Mouse (Mus musculus): ENCODE results near the gene Tfrc. TPM values are rescaled to one million over a fixed set of nuclear protein-coding genes. Genes with fewer than 3 reads are reported as not detected.
"Not testable (repeated sequence)": the region's sequence is repeated elsewhere in the genome, so short reads cannot be mapped to it uniquely, and the experiment has no call there.

The Tfrc gene
- total RNA-seq, 4 experiments from 2014 or later: 54.4 to 75.4 (median 58.0) TPM

GRCm38 (mm10) chr16:32610460-32611255 lies 1.9 kb downstream of the Tfrc start:
- no peak for DNase-seq (ENCODE audit: low spot score in 2 of 2)

GRCm38 (mm10) chr16:32612052-32612451 lies 3.3 kb downstream of the Tfrc start:
- no peak for DNase-seq (ENCODE audit: low spot score in 2 of 2)

DNA sequence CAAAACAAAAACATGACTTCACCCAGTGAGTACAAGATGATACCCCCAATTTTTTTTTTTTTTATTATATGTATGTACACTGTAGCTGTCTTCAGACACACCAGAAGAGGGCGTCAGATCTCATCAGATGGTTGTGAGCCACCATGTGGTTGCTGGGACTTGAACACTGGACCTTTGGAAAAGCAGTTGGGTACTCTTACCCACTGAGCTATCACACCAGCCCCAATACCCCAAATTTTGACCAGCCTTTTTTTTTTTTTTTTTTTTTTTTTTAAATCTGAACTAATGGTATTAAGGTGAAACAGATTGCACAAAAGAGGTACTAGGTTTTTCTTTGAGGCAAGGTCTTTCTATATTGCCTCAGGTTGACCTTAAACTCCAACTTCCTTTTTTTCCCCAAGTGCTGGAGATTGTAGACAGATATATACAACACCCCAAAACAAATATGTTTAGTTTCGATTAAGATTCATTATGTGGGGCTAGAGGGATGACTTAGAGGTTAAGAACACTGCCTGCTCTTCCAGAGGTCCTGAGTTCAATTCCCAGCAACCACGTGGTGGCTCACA lies 4.6 kb downstream of the Tfrc start:
- no peak for DNase-seq (ENCODE audit: low spot score in 2 of 2)

GRCm38 (mm10) chr16:32614047-32614446 lies 5.3 kb downstream of the Tfrc start:
- no peak for DNase-seq (ENCODE audit: low spot score in 2 of 2)

DNA sequence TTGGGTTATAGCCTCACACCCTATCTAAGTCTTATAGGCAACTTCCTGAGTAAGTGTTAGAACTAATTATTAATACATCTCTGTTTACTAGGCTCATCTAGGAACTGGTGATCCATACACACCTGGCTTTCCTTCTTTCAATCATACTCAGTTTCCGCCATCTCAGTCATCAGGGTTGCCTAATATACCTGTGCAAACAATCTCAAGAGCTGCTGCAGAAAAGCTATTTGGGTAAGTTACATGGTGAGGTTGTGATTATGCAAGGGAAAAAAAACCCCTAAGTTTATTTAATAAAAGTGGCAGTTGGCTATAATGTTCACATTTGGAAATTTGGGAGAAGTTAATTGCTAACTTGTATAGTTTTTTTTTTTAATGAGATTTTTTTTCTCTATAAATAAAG lies 10.2 kb downstream of the Tfrc start:
- no peak for DNase-seq (ENCODE audit: low spot score in 2 of 2)

- no peak for DNase-seq (ENCODE audit: low spot score in 2 of 2)
These were observed 19.4 kb downstream of the Tfrc start for GRCm38 (mm10) chr16:32628140-32628539.

DNA sequence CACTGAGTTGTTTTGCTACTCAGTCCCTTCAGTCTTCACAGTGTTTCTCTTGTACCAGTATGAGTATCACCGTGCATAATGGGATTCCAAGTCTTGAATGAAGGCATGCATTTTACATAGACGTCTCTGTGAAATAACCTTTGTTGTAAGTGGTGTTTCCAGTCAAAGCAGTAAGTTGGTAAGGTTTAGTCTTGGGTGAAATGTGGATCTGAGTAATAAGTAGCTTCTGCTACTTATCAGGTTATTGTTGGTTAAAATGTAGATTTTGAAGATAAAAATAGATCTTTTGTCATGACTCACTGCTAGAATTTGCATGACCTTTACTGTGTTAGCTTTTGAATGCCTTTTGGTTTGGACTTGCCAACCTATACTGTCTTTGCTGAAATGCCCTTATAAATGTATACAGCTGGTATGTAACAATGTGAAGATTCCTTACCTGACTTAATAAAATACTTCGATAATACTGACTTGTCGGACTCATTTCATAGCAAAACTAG lies 23.7 kb downstream of the Tfrc start:
- DNase-seq (ENCODE audit: low spot score in 2 of 2): no peak

DNA sequence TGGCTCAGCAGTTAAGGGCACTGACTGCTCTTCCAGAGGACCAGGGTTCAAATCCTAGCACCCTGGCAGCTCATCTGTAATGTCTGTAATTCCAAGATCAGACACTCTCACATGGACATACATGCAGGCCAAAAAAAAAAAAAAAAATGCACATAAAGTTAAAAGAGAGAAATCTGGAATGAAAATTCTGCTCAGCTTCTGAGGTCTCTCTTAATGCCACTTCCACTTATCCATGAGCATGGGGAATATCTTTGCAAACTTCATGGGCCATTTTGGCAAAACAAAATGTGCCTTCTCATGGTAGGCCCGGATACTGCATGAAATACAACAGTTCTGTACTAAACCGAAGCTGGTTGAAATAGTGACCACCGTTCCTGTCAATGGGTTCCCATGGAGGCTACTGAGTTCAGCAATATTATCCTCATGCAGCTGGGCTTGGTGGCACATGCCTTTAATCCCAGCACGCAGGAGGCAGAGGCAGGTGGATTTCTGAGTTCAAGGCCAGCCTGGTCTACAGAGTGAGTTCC lies 24.8 kb downstream of the Tfrc start:
- DNase-seq (ENCODE audit: low spot score in 2 of 2): no peak

DNA sequence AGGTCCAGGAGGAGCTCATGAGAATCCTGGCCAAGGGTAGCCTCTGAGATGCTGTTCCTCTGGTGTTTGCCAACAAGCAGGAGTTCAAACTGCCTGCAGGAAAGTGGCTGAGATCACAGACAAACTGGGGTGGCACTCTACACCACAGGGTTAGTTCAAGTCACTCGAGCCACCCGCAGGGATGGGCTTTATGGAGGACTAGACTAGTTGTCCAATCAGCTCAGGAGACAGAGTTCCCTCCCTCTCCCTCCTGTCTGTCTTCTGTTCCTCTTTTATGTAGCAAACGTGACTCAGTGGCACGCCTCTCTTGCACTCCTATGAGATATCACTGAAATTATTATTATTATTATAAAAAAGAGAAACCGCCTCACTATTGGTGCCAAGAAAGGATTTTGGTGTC lies 25.5 kb downstream of the Tfrc start:
- no peak for DNase-seq (ENCODE audit: low spot score in 2 of 2)

- no peak for DNase-seq (ENCODE audit: low spot score in 2 of 2)
These were observed 26.6 kb downstream of the Tfrc start for GRCm38 (mm10) chr16:32635314-32635713.

- no peak for DNase-seq (ENCODE audit: low spot score in 2 of 2)
These were observed 27.6 kb downstream of the Tfrc start for GRCm38 (mm10) chr16:32636331-32636730.

GRCm38 (mm10) chr16:32636871-32637521 lies 28.3 kb downstream of the Tfrc start:
- DNase-seq (ENCODE audit: low spot score in 2 of 2): no peak

DNA sequence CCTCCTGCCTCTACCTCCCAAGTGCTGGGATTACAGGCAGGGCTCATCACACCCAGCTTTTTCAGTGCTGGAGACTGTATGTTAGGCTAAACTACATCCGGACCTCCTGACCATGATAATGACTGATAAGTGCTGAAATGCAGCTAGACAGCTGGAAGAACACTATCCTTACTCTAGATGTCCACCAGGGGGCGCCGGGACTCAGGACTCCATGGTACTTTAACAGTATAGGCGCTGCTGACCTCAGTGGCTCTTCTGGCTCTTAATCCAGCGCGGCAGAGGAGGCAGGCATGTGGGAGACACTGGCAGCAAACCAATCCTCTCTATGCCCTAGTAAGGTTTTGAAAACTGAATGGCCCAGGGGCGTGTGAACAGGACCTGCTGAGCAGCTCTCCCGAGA lies 29.8 kb downstream of the Tfrc start:
- DNase-seq (ENCODE audit: low spot score in 2 of 2): peak; percentile 66 to 85

- DNase-seq (ENCODE audit: low spot score in 2 of 2): no peak
These were observed 31.4 kb downstream of the Tfrc start for GRCm38 (mm10) chr16:32640096-32640495.

DNA sequence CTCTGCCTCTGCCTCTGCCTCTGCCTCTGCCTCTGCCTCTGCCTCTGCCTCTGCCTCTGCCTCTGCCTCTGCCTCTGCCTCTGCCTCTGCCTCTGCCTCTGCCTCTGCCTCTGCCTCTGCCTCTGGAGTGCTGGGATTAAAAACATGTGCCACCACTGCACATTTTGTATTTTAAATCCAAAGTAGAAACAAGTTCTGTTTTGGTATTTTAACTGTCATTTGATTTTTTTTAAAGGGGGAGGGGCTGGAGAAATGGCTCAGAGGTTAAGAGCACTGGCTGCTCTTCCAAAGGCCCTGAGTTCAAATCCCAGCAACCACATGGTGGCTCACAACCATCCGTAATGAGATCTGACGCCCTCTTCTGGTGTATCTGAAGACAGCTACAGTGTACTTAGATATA lies 32.0 kb downstream of the Tfrc start:
- DNase-seq (ENCODE audit: low spot score in 2 of 2): not testable (repeated sequence)

DNA sequence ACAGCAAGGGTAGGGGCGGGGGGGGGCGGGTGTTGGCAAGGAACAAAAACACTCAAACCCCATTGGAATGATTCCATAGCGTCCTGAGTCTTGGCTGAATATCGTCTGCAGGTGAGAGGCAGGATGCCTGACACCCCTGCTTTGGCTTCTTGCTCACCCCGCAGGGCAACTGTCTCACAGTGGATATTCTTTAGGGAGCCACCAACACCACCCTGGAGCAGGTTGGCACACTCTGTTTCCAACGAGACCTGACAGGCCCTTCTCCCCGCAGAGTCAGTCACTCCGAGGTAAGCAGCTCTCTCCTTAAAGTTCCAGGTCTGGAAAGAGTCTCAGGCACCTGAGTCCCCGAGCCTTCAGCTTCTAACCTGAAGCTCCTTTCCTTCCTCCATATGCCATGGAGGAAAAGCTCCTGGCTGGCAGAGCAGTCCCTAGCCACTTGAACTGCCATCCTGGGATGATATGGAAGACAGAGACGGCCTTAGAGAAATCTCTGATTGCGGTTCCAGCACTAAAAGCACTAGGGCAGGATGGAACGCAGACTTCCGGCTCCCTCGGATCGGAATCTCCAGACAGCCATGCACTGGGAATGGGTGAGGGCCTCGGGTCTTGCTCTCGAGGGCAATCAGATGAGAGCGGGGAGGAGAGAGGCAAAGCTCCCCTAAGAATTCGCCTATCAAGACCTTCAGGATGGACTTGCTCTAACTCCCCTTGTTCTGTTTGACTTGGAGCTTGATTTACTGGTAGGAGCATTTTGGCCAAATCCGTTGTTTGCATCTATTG lies 32.9 kb downstream of the Tfrc start:
- DNase-seq (ENCODE audit: low spot score in 2 of 2): no peak

GRCm38 (mm10) chr16:32642280-32642679 lies 33.6 kb downstream of the Tfrc start:
- no peak for DNase-seq (ENCODE audit: low spot score in 2 of 2)

DNA sequence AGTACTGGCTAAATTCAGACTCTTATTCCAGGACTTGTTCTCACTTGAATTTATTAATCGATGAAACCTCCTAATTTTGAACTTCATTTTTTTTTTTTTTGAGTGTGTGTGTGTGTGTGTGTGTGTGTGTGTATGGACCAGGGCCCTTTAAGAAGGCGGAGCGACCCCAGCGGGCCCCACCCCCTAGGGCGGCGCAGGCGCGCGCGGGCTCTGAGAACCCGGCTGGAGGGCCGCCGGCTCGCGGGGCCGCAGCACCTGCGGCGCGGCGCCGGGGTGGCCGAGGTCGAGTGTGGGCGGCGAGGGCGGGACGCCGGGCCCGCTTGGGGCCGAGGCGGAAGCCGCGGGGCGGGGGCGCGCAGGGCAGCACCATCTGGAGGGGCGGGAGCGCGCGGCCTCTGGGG lies 34.9 kb downstream of the Tfrc start, which contains the start of gene Tnk2:
Gene Tnk2 (plus strand): TSS at position 214 of the 401 bp plus-strand sequence.
- DNase-seq (ENCODE audit: low spot score in 2 of 2): peak; percentile 74 to 77

DNA sequence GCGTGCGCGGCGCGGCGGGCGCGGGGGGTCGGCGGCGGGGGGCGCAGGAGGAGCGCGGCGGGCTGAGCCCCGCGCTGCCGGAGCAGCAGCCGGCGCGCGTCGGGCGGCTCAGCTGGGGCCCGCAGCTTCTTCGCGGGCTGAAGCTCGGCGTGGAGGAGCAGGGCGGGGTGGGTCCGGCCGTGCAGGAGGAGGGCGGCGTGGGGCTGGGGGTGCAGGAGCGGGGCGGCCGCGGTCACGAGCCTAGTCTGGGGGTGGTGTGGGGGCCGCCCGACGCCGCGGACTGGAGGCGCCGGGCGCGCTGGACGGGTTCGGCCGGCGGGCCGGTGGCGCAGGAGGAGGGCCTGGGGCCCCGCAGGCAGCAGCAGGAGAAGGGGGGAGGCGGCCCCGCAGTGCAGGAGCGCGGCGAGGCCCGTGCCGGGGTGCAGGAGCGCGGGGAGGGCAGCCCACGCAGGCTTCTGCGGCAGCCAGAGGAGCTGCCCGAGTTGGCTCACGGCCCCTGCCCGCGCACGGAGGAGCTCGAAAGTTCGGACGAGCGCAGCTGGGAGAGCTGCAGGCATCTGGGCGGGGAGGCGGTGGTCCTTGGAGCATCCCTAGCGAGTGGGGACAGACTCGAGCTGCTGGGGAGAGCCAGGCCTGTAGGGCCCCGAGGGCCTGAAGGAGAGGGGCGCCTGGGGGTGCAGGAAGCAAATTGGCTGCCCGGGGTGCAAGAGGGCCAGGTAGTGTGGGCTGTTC lies 35.5 kb downstream of the Tfrc start:
- DNase-seq (ENCODE audit: low spot score in 2 of 2): no peak

DNA sequence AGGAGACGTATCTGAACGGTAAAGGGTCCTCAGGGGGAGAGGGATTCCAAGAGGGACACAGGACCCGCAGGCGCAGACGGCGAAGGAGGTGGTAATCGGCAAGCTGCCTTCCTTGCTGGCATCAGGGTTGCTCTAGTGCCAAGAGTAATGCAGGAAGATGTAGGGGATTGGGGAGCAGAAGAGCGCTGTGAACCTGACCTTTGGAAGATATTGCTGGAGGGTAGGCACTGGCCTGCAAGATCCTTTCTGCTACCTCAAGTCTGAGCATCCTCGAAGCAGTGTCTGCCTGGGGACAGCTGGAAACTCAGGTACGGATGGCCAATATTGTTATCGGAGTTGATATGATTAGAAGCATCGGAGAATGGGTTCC lies 36.1 kb downstream of the Tfrc start:
- DNase-seq (ENCODE audit: low spot score in 2 of 2): no peak
